Mouse (Mus musculus) cortical plate, adult 2 months (tissue): ENCODE measurements around the gene Itga6.

Experiments used
- CTCF ChIP-seq: fragments of 200-500 bp; IDR thresholded peaks from 2 replicates; pipeline ENCODE4 v1.5.1; 2011; ENCODE audit warnings: mild to moderate bottlenecking, control low read depth, low read length; ENCODE audit not compliant: insufficient read depth; ENCODE audit errors: extremely low read depth
- POLR2A ChIP-seq: fragments of 200-500 bp; IDR thresholded peaks from 2 replicates; pipeline ENCODE4 v1.6.1; 2011; ENCODE audit warnings: mild to moderate bottlenecking, low read length, control low read depth; ENCODE audit not compliant: insufficient read depth; ENCODE audit errors: extremely low read depth

GRCm38 (mm10) chr2:71736213-71736612, 9.2 kb upstream of the Itga6 start:
- TF ChIP-seq CTCF (no peak), POLR2A (no peak)
